Mouse (Mus musculus) forelimb bud, embryonic 11.5 days (tissue): ENCODE results near the gene Rerg.

Experiments
- DNase-seq: peaks from one replicate; pipeline ENCODE4 v3.0.0-alpha.2; 2012; ENCODE audit warnings: low read depth, low spot score

Rerg gene

GRCm38 (mm10) chr6:137131794-137132193, 38.5 kb downstream of the Rerg start:
- no peak for DNase-seq

GRCm38 (mm10) chr6:137131349-137131748, 38.9 kb downstream of the Rerg start:
- DNase-seq = no peak

DNA sequence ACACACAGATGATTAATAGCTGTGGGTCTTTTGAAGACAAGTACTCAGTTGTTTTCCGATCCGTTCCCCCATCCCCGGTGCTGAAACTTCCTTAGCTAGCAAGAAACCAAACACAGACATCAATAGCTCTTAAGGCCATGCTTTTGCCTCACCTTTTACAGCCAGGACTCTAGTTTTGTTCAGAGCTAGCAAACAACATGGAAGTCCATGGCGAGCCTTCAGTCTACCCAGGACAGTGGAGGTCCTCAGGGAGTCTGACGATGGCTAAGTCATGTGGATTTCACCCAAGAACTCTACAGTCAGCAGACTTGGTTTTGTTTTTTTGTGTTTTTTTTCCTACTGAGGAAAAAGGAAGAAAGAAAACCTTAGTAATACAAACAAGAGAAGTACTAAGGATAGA, 43.4 kb downstream of the Rerg start:
- DNase-seq = peak; percentile 38

GRCm38 (mm10) chr6:137126224-137126623, 44.1 kb downstream of the Rerg start:
- peak; percentile 45 for DNase-seq

DNA sequence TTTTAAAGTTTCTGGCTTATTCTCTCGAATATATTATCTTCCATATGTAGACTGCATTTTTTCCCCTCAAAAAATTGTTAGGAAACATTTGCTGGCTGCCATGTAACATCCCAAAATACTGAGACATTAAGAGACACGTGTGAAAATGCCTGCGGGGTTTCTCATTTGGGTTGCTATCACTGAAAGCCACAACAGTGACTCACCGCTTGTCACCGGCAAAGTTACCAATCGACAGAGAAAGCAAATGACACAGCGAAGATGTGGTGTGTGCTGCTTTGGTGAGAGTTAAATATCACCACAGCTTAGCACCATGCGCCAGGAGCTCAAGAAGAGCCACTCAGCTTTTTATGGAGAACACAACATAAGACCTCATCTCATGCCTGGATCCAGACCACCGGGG, 44.9 kb downstream of the Rerg start:
- no peak for DNase-seq

- no peak for DNase-seq
Observed at GRCm38 (mm10) chr6:137125006-137125405, 45.3 kb downstream of the Rerg start.

DNA sequence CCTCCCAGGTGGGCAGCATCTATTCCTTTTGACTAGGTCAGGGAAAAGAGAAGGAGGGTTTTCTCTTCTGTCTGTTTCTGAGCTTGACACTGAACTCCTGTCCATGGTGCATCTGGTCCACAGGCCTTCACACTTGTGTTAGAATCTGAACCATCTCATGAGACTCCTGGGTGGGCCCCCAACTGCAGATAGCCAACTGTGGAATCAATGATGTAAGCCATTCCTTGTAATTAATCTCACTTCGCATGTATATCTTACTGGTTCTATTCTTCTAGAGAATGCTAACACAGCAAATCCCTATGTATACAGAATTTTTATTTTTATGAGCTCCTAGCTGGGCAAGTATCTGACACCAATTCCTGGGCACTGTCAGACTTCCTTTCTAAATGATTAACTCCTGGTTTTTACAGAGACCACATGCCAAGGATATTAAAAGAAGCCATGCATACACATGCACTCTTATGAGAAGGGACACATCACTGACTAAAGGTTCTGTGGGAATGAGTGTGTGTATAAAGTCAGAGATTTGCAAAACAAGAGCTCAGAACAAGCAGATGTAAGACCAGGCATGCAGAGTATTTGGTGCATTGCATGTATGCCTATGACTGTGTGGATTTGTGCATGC, 53.3 kb downstream of the Rerg start:
- no peak for DNase-seq

- no peak for DNase-seq
Observed at GRCm38 (mm10) chr6:137114859-137115258, 55.4 kb downstream of the Rerg start.

DNA sequence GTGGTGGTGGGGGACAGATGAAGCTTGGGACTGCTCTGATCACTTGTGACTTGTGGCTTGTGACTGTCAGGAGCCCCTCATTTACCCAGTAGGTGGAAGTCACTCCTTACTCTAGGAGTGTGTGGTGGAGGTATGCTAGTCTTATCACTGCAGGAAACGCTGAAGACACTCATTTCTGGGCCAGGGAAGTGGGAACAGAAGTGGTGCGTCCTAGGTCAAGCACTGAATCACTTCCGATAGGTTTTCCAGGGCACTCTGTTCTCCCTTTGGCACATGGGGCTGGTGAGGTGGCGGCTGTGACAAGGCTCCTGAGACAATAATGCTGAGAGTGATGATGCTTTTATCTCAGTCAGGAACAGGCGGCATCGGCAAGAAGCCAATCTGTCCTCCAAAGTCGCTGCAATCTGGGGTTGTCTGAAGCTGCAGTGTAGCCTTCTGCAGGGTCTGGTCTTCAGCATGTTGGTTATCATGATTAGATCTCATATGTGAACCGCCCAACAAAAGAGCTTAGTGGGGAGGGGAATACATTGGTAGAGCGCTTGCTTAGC, 59.0 kb downstream of the Rerg start:
- no peak for DNase-seq

- DNase-seq = no peak
Observed at GRCm38 (mm10) chr6:137110778-137111174, 59.5 kb downstream of the Rerg start.

GRCm38 (mm10) chr6:137109811-137110777, 60.2 kb downstream of the Rerg start:
- no peak for DNase-seq

- DNase-seq = no peak
Observed at GRCm38 (mm10) chr6:137105285-137105684, 65.0 kb downstream of the Rerg start.

- DNase-seq = no peak
Observed at GRCm38 (mm10) chr6:137102662-137103179, 67.6 kb downstream of the Rerg start.

DNA sequence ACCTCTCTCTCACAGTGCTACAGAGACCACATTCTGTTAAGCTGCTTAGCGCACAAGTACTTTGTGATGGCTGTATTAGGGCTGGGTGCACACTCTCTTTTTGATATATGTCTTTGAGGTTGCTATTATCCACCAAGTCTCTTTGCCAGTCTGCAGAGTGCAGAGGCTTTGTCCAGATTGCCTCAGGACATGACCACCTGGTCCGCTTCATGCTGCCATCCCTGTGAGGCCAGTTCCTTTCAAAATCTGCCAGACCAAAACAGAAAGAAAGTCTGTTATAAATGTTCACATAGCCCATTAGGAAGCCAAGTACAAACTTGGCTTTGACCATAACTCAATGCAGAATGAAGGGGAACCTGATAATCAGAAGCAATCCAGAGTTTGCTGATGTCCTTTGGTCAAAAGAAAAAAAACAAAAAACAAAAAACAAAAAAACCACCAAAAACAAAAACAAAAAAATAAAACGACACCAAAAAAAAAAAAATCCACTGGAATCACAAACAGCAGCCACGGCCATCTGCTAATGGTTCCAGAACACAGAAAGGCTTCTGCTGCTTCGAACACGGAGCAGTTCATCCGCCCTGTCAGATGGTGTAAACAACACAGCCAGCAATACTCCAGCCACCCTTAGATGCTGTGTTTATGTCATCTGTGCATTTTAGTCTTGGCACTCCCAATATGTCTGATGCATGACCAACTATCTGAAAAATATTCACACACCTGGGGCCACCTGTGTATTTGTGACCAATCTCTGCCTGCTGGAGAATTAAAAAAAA, 68.2 kb downstream of the Rerg start:
- DNase-seq = no peak

DNA sequence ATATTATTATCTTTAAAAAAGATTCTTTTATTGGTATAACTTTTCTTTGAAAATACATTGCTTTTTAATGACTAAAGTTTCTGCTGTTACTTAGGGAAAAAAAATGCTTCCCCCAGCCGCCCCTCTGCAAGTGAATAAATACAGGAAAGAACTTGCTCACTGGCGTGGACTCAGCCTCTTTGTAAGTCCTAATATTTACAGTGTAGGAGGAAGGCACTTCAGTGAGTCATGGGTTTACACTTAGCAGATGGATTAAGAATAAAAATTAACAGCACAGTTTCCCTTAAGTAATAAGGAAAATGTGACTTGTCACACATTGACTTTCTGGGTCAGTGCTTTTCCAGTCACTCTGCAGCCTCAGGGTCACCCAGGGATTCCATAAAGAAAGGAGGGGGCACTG, 70.0 kb downstream of the Rerg start:
- no peak for DNase-seq

DNA sequence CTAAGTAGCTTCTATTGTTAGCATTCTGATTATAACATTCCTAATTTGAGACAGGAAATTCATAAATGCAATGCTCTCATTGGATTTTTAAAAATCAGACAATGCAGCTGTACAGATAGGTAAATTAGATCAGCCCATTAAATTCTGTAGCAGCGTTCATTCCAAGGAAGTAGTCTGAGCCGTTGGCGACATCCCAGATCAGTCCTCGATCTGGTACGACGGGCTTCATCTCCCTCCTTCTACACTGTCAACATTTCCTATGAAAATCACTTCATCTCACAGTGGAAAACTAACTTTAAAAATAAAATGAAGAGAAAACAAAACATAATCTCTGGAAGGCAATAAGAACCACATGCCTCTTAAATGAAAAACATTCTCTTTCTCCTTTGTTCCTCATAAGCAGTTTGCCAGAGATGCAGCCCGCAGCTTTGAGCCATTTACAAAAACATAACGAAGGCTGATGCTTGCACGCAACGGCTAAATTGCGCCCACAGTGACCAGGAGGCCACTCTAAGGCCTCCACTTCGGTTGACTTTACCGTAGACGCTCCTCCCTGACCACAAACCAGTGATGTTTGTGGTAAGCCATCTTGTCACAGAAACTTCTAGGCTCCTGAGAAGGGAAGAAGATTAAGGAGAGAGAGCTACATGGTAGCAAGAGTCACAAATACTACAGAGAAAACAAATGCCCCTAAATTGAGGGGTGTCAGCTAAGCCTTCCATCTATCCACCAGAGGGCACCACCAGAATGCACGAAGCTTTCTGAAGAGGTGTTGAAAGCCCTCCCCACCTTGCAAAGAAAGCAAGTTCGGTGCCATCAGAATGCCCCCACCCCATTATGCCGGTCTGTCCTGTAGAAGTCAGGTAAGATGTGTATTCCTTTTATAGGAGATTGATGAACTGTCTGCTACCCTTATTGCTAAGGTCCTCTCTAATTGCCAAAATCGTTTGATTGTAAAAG, 71.8 kb downstream of the Rerg start:
- peak; percentile 40 for DNase-seq

DNA sequence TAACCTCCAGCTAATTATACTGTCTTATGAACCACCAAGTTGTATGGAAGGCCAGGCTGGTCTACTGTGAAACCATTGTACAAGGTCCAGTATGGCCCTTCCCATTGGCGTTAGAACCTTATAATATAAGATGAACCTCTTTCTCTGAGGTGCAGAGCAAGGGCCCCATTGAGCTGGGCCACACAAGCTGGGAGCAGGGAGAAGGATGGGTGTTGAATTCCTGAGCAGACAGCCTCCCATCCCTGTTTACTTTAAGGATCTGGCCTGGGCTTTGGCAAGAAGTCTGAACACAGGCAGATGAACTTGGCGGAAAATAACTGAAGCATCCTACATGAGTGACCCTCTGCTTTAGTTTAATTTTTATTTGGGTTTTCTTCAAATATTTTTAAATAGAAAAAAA, 75.8 kb downstream of the Rerg start:
- DNase-seq = no peak

GRCm38 (mm10) chr6:137088469-137088868, 81.8 kb downstream of the Rerg start:
- no peak for DNase-seq

DNA sequence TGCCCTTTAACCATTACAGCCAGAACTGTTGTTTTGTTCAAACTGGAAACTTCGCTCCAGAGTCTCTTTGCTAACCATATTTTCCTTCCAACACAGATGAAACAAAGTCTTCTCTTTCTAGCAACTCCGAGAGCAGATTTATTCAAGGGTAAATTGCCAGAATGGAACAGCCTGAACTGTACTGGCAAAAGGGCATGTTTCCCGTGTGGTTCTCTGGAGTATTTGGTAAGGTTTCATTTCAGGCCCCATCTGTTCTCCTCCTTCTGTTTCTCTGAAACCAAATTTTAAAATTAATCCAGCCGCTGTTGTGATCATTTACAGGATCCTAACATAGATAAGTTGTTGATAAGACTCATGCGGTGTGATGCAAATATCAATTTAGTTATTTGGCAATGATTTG, 82.3 kb downstream of the Rerg start:
- no peak for DNase-seq

DNA sequence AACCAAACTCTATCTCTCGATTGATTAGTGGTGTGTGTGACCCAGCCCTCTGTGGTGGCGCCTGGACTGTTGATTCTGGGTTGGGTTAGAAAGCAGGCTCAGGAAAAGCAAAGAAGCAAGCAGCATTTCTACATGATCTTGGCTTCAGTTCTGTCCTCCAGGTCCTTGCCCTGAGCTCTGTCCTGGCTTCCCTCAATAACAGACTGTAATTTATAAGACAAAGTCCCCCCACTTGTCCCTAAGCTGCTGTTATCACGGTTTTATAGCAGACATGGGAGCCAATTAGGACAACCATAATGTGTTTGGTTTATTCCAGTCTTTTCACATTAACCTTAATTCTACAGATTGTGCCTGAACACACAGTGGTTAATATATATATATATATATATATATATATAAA, 82.8 kb downstream of the Rerg start:
- no peak for DNase-seq

- DNase-seq = peak; percentile 38
Observed at GRCm38 (mm10) chr6:137079701-137080100, 90.6 kb downstream of the Rerg start.
